In genomic region chr8:121307723-121308122, GRCm38 (mm10) we compare ENCODE assay signal across 10 mouse cellular contexts.
DNase-seq lines count a peak whose midpoint lies in the region; ATAC-seq and TF ChIP-seq lines count a peak whose summit lies in the region.
"Had no signal": no experiment of that assay in that cellular context is flagged by ENCODE, and none has a peak within 500 bp of the region (broad histone marks: within the 10 kb centered on the region; RNA-seq: fewer than 3 reads in every experiment).

No protein-coding gene starts in this region.

- H3K36me3 ChIP-seq in heart, embryonic 11.5 days (ENCODE audit: control insufficient read depth, insufficient read depth, low read length), result no peaks in the 10 kb centered on the region
- no peaks in the 10 kb centered on the region for H3K36me3 ChIP-seq in lung, embryonic 16.5 days (ENCODE audit: control insufficient read depth, insufficient read depth, low read length)
- H3K36me3 ChIP-seq: forebrain, embryonic 15.5 days; neural tube, embryonic 13.5 days had no signal

- no peak overlapping the region for H3K27ac ChIP-seq in heart, embryonic 11.5 days (ENCODE audit: low read depth, low read length)
- no peak overlapping the region for H3K27ac ChIP-seq in lung, embryonic 16.5 days (ENCODE audit: low read length)
- H3K27ac ChIP-seq: forebrain, embryonic 15.5 days; neural tube, embryonic 13.5 days had no signal

- no peak for TF ChIP-seq POLR2A in lung, adult 2 months (IDR thresholded peaks at IDR 0.05; ENCODE audit: borderline replicate concordance, extremely low read depth, low read depth, low read length)

- H3K4me2 ChIP-seq in heart, embryonic 11.5 days, result no peak overlapping the region
- H3K4me2 ChIP-seq in lung, embryonic 16.5 days (ENCODE audit: low read depth, low read length), result no peak overlapping the region
- H3K4me2 ChIP-seq: forebrain, embryonic 15.5 days; neural tube, embryonic 13.5 days had no signal

- DNase-seq in heart, postnatal 10 days, result peak; percentile 72 to 73
- DNase-seq in lung, adult 2 months, result no peak
- peak; percentile 38 to 47 for DNase-seq in frontal cortex, postnatal 10 days (ENCODE audit: low spot score in 2 of 2)
- peak; percentile 19 to 30 for DNase-seq in right cerebral cortex, adult 2 months (ENCODE audit: low spot score in 2 of 2)
- DNase-seq in MN1 (ENCODE audit: low spot score), result no peak
- DNase-seq in T-cell, adult 2 months (ENCODE audit: low spot score), result no peak

- H3K4me3 ChIP-seq in heart, embryonic 11.5 days (ENCODE audit: low read depth, low read length), result no peak overlapping the region
- H3K4me3 ChIP-seq in lung, embryonic 16.5 days (ENCODE audit: low read length), result no peak overlapping the region
- no peak overlapping the region for H3K4me3 ChIP-seq in lung, adult 2 months (replicated peaks; ENCODE audit: extremely low read depth, low read depth, low read length)
- H3K4me3 ChIP-seq: forebrain, embryonic 15.5 days; neural tube, embryonic 13.5 days had no signal

- intact Hi-C loops in heart, postnatal 10 days (cut with DNase I), result no loop called here

- H3K9ac ChIP-seq in heart, embryonic 11.5 days (ENCODE audit: low read depth, low read length), result no peak overlapping the region
- no peak overlapping the region for H3K9ac ChIP-seq in lung, embryonic 16.5 days (ENCODE audit: low read length)
- H3K9ac ChIP-seq: forebrain, embryonic 15.5 days; neural tube, embryonic 13.5 days had no signal

- peaks cover 16% of the 10 kb centered on the region for H3K4me1 ChIP-seq in heart, embryonic 11.5 days (ENCODE audit: control insufficient read depth, insufficient read depth, low read length)
- peaks cover 18% of the 10 kb centered on the region for H3K4me1 ChIP-seq in lung, embryonic 16.5 days (replicated peaks; ENCODE audit: control insufficient read depth, insufficient read depth, low read length)
- H3K4me1 ChIP-seq in lung, adult 2 months (ENCODE audit: control insufficient read depth, insufficient read depth, low read length), result no peaks in the 10 kb centered on the region

- H3K27me3 ChIP-seq in heart, embryonic 11.5 days (ENCODE audit: control insufficient read depth, insufficient read depth, low read length), result no peaks in the 10 kb centered on the region; the same call in 1 of the 2 replicates
- H3K27me3 ChIP-seq in lung, embryonic 16.5 days (ENCODE audit: control insufficient read depth, insufficient read depth, low read depth, low read length), result no peaks in the 10 kb centered on the region
- H3K27me3 ChIP-seq: forebrain, embryonic 15.5 days had no signal

- TF ChIP-seq CTCF in lung, adult 2 months (IDR thresholded peaks at IDR 0.05; ENCODE audit: insufficient read depth, low read length), result no peak

- H3K9me3 ChIP-seq in heart, embryonic 11.5 days (replicated peaks; ENCODE audit: control insufficient read depth, low read length), result no peaks in the 10 kb centered on the region
- H3K9me3 ChIP-seq in lung, embryonic 16.5 days (ENCODE audit: control insufficient read depth, low read length), result no peaks in the 10 kb centered on the region
- H3K9me3 ChIP-seq: forebrain, embryonic 15.5 days; neural tube, embryonic 13.5 days had no signal

- WGBS in heart, embryonic 11.5 days (ENCODE audit: insufficient replicate concordance), result 84% methylated on average over 7 of the region's 7 CpGs
- WGBS in lung, embryonic 16.5 days, result 62% methylated on average over 7 of the region's 7 CpGs
- 59% methylated on average over 7 of the region's 7 CpGs for WGBS in lung, adult 2 months

- ATAC-seq in heart, embryonic 11.5 days (replicated peaks; ENCODE audit: insufficient number of reproducible peaks, low FRiP score, low TSS enrichment), result no peak
- peak; percentile 54; the same call in 1 of the 2 replicates for ATAC-seq in lung, embryonic 16.5 days (ENCODE audit: low read depth)
- ATAC-seq: forebrain, embryonic 15.5 days had no signal

Comparison
In these comparisons a context has a peak if more than half of its experiments do, and no peak if none do; other contexts are left out.
1. DNase-seq: peak in heart, postnatal 10 days (2 of 2), frontal cortex, postnatal 10 days (2 of 2) and right cerebral cortex, adult 2 months (2 of 2); none in lung, adult 2 months (single experiment), MN1 (single experiment) and T-cell, adult 2 months (single experiment).